Mouse (Mus musculus): ENCODE data around the gene Pnpo. TPM values are rescaled to one million over a fixed set of nuclear protein-coding genes. Genes with fewer than 3 reads are reported as not detected.

Pnpo gene
- total RNA-seq (2014; rRNA removed) (113 and 126 TPM in 2 replicates), polyA plus RNA-seq (2012; rRNA removed) (170 and 175 TPM in 2 replicates)

- H3K27ac ChIP-seq (replicated peaks; ENCODE audit: insufficient read depth, low read depth, low read length), result peak within 1 kb of the TSS; percentile 98
- H3K4me1 ChIP-seq (ENCODE audit: control insufficient read depth, insufficient read depth, low read length), result peaks cover 24% of the 10 kb centered on the region
- H3K27me3 ChIP-seq (ENCODE audit: control insufficient read depth, insufficient read depth, low read length), result no peaks in the 10 kb centered on the region
- WGBS, result under 1% methylated on average over 29 of the region's 29 CpGs
- peak within 1 kb of the TSS; percentile 62 for H3K4me3 ChIP-seq (ENCODE audit: insufficient read depth, low read depth, low read length)
- peak; percentile 80 for TF ChIP-seq POLR2A (IDR thresholded peaks at IDR 0.05; ENCODE audit: extremely low read depth, insufficient read depth, low read length)
- no peak for TF ChIP-seq CTCF (IDR thresholded peaks at IDR 0.05; ENCODE audit: low read depth, low read length)
- DNase-seq (ENCODE audit: extremely low read depth, low read depth, low spot score), result peak; percentile 100
- peaks cover 17% of the 10 kb centered on the region for H3K36me3 ChIP-seq (ENCODE audit: control insufficient read depth, insufficient read depth, low read length)
- H3K79me2 ChIP-seq (ENCODE audit: control insufficient read depth, insufficient read depth, low read length), result no peaks in the 10 kb centered on the region
- H3K9ac ChIP-seq (ENCODE audit: low read depth, low read length), result peak within 1 kb of the TSS; percentile 96
Measured at GRCm38 (mm10) chr11:96943746-96944304, at the start of gene Pnpo. Pnpo (minus strand) TSS chr11:96943986.

DNA sequence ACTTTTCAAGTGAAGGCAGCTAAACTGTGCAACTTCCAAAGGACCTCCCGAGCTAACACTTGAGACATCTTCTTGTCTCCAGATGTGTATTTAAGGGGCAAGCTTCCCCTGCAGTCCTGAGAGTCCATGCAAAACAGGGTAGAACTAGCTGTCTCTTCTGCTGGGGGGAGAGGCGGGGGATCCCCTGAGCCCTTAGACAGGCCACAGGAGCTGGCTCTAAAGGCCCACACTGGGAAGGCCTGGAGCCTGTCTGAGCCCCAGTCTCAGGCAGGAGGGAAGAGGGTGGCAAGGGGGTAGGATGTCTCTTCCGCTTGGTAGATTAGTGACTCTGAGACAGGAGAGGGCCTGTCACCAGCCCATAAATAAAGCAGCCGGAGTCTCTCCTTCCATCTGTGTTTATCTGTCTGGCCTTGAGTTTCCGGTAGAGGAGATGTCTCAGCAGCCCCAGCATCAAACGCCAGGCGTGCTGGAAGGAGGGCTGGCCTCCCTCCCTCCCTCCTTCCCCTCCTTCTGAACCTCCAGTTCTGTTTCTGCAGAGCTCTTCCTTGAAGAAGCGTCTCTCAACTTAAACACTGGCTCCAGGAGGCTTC, 49.0 kb upstream of the Pnpo start:
- no peaks in the 10 kb centered on the region for H3K36me3 ChIP-seq (ENCODE audit: control insufficient read depth, insufficient read depth, low read length)
- H3K79me2 ChIP-seq (ENCODE audit: control insufficient read depth, insufficient read depth, low read length), result no peaks in the 10 kb centered on the region
- H3K4me1 ChIP-seq (ENCODE audit: control insufficient read depth, insufficient read depth, low read length), result no peaks in the 10 kb centered on the region
- 79% methylated on average over 8 of the region's 8 CpGs for WGBS
- peaks cover 5% of the 10 kb centered on the region for H3K27me3 ChIP-seq (ENCODE audit: control insufficient read depth, insufficient read depth, low read length)
- no peak for TF ChIP-seq POLR2A (IDR thresholded peaks at IDR 0.05; ENCODE audit: extremely low read depth, insufficient read depth, low read length)
- TF ChIP-seq CTCF (IDR thresholded peaks at IDR 0.05; ENCODE audit: low read depth, low read length), result no peak
- H3K27ac ChIP-seq (replicated peaks; ENCODE audit: insufficient read depth, low read depth, low read length), result no peak overlapping the region
- no peak overlapping the region for H3K9ac ChIP-seq (ENCODE audit: low read depth, low read length)
- no peak for DNase-seq (ENCODE audit: extremely low read depth, low read depth, low spot score)
- H3K4me3 ChIP-seq (ENCODE audit: insufficient read depth, low read depth, low read length), result no peak overlapping the region

- 80% methylated on average over 5 of the region's 5 CpGs for WGBS
- Histone ChIP-seq H3K27me3 (ENCODE audit: control insufficient read depth, insufficient read depth, low read length) (no peaks in the 10 kb centered on the region), H3K9ac (ENCODE audit: low read depth, low read length) (no peak overlapping the region)
Measured at GRCm38 (mm10) chr11:96991501-96991900, 47.7 kb upstream of the Pnpo start.

DNA sequence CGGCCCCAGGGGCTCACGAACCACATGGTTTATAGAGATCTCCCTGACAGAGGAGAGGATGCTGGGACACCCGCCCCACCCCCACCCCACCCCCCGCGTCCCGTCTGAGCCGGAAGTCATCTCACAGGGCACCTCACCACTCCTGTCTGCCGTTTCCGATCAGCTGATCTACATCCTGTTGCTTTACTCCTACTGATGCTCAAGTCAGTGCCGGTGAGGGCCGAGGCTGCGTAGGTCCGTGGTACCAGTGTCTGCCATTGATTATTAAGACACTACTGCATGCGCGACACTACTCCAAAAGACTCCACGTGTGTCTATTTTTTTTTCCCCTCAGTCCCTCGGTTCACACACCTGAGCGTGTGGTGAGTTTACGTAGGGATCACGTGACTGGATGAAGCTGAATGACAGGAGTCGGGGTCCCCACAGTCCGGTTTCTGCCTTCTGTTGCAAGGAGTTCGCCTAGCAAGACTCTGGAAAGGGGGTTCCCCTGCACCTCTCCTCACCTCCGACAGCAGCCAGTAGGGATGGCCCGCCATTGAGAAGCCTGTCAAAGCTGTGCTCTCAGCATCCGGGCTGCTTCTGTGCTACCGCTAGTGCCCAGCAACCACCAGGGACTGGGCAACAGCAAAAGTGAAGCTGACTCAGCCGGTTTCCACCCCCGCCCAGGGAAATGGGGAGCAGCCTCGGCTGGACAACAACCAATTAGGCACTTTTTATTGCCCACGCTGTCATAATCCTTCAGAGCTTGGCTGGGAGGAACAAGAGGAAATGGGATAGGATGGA, 44.3 kb upstream of the Pnpo start:
- H3K9ac ChIP-seq (ENCODE audit: low read depth, low read length), result no peak overlapping the region
- DNase-seq (ENCODE audit: extremely low read depth, low read depth, low spot score), result no peak

More at GRCm38 (mm10) chr11:96991501-96991900, 47.7 kb upstream of the Pnpo start:
- no peaks in the 10 kb centered on the region for H3K79me2 ChIP-seq (ENCODE audit: control insufficient read depth, insufficient read depth, low read length)
- H3K4me1 ChIP-seq (ENCODE audit: control insufficient read depth, insufficient read depth, low read length), result no peaks in the 10 kb centered on the region
- TF ChIP-seq POLR2A (IDR thresholded peaks at IDR 0.05; ENCODE audit: extremely low read depth, insufficient read depth, low read length), result no peak
- no peak for TF ChIP-seq CTCF (IDR thresholded peaks at IDR 0.05; ENCODE audit: low read depth, low read length)
- DNase-seq (ENCODE audit: extremely low read depth, low read depth, low spot score), result no peak
- H3K36me3 ChIP-seq (ENCODE audit: control insufficient read depth, insufficient read depth, low read length), result no peaks in the 10 kb centered on the region
- H3K27ac ChIP-seq (replicated peaks; ENCODE audit: insufficient read depth, low read depth, low read length), result no peak overlapping the region
- no peak overlapping the region for H3K4me3 ChIP-seq (ENCODE audit: insufficient read depth, low read depth, low read length)

DNA sequence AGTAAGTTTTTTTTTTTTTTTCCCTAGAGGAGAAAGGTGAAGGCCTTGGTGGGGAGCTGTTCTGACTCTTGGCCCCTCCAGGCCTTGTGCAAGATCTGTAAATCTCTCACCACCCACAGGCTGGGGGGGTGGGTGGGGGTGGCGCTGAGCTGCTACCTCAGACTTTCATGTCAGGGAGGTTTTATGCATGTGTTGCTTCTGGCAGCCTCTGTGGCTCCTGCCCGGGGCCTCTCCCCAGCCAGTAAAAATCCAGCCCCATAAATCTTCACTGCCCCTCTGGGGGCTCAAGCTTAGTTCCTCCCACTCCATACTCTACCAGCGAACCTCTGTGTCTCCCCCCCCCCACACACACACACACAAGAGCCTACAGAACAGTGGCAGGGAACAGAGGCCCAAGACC, 42.7 kb upstream of the Pnpo start:
- H3K27me3 ChIP-seq (ENCODE audit: control insufficient read depth, insufficient read depth, low read length), result no peaks in the 10 kb centered on the region
- no peak for DNase-seq (ENCODE audit: extremely low read depth, low read depth, low spot score)
- H3K27ac ChIP-seq (replicated peaks; ENCODE audit: insufficient read depth, low read depth, low read length), result no peak overlapping the region
- 77% methylated on average over 3 of the region's 3 CpGs for WGBS
- TF ChIP-seq POLR2A (IDR thresholded peaks at IDR 0.05; ENCODE audit: extremely low read depth, insufficient read depth, low read length) (no peak), CTCF (IDR thresholded peaks at IDR 0.05; ENCODE audit: low read depth, low read length) (no peak)
- H3K4me1 ChIP-seq (ENCODE audit: control insufficient read depth, insufficient read depth, low read length), result no peaks in the 10 kb centered on the region
- no peak overlapping the region for H3K9ac ChIP-seq (ENCODE audit: low read depth, low read length)
- no peaks in the 10 kb centered on the region for H3K79me2 ChIP-seq (ENCODE audit: control insufficient read depth, insufficient read depth, low read length)
- no peaks in the 10 kb centered on the region for H3K36me3 ChIP-seq (ENCODE audit: control insufficient read depth, insufficient read depth, low read length)
- no peak overlapping the region for H3K4me3 ChIP-seq (ENCODE audit: insufficient read depth, low read depth, low read length)

More for the DNA sequence above, 44.3 kb upstream of the Pnpo start:
- H3K27ac ChIP-seq (replicated peaks; ENCODE audit: insufficient read depth, low read depth, low read length), result no peak overlapping the region
- no peaks in the 10 kb centered on the region for H3K27me3 ChIP-seq (ENCODE audit: control insufficient read depth, insufficient read depth, low read length)
- no peaks in the 10 kb centered on the region for H3K4me1 ChIP-seq (ENCODE audit: control insufficient read depth, insufficient read depth, low read length)
- 16% methylated on average over 31 of the region's 31 CpGs for WGBS
- H3K79me2 ChIP-seq (ENCODE audit: control insufficient read depth, insufficient read depth, low read length), result no peaks in the 10 kb centered on the region
- no peak for TF ChIP-seq POLR2A (IDR thresholded peaks at IDR 0.05; ENCODE audit: extremely low read depth, insufficient read depth, low read length)
- TF ChIP-seq CTCF (IDR thresholded peaks at IDR 0.05; ENCODE audit: low read depth, low read length), result no peak
- H3K4me3 ChIP-seq (ENCODE audit: insufficient read depth, low read depth, low read length), result no peak overlapping the region
- H3K36me3 ChIP-seq (ENCODE audit: control insufficient read depth, insufficient read depth, low read length), result no peaks in the 10 kb centered on the region

Measured in liver, adult 2 months (tissue).